Mouse (Mus musculus): ENCODE results near the gene Ikzf4. TPM values are rescaled to one million over a fixed set of nuclear protein-coding genes. Genes with fewer than 3 reads are reported as not detected.
A peak's percentile ranks its signal among the peaks of the same experiment; 100 is the strongest.

The Ikzf4 gene
- polyA plus RNA-seq (2015; fragmentation: Nextera tagmentation; extraction: Ambion mirVana), result 11.3 TPM in 2 replicates

DNA sequence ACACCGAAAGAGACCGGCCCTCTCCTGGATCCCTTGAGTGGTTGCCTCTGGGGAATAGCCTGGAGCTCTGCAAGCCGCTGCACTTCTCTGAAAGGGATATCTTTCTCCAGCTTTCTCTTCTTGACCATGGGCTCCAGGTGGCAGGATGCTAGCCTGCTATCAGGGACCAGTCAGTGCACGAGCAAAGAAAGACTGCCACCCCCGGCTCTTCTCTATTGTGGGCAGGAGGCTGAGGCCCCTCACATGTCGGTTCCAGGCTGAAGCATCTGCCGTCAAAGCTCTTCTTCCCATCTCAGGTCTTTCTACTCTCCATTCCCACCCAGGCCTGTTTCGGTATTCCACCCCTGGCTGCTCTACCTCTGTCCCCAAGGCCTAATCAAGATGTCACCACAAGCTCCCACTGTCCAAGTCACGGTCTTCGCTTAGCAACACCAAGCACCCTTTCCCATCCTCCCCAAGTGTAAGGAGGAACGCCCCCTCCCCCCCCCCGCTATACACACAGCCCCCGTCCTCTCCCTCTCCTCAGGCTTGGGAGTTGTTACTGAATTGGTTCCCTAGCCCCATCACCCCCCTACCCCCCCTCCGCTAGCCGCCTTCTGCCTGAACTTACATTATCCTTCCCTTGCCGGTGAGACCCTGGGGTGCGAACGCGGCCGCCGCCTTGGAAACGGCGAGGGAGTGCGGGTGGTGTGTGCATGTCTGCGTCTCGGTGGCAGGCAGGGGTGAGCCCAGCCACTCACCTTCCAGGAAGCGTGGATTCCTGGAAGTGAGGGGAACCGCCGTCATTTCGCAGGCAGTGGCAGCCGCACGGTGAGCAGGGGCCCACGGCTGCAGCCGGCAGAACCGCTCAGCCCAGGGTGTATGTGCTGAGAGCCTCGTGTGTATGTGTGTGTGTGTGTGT lies at the start of gene Ikzf4:
Gene Ikzf4, minus strand, starts transcription at position 881 of the 901 bp plus-strand sequence.
- Histone ChIP-seq H3K9me3 (no peaks in the 10 kb centered on the region), H3K27me3 (no peaks in the 10 kb centered on the region), H3K4me1 (peaks cover 39% of the 10 kb centered on the region), H3K4me3 (peak within 1 kb of the TSS; percentile 66), H3K36me3 (peaks cover 12% of the 10 kb centered on the region), H3K4me2 (replicated peaks) (peak within 1 kb of the TSS; percentile 79), H3K9ac (replicated peaks) (peak within 1 kb of the TSS; percentile 84), H3K27ac (replicated peaks) (peak within 1 kb of the TSS; percentile 94)
- 1% methylated on average over 36 of the region's 36 CpGs for WGBS
- ATAC-seq (replicated peaks), result peak; percentile 80

DNA sequence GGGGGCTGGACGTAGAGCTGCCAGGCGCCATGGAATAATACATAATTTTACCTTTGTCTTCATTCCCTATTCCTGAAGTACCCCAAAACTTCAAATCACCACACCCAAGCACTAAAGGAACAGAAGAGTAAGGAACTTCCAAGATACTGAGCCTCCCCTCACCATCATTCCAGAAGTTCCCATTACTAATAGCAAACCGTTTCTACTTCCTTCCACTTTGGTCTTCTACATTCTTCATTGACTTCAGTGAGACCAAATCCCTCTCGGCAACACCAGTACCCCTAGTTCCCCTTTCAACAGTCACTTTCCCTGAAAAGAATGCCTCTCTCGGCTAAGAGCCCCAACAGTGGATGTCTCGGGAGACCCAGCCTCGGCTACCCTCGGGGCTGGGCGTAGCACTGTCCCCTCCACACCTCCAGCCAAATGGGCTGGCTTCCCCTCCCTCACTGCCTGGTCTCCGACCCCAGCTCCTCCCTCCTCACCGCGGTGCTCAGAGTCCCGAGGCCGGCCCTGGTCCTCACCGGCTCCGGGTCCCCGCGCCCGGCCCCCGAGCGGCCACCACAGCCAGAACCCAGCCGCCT lies 49.7 kb upstream of the Ikzf4 start:
- Histone ChIP-seq H3K27me3 (no peaks in the 10 kb centered on the region), H3K9ac (replicated peaks) (peak overlapping the region; percentile 97), H3K27ac (replicated peaks) (peak overlapping the region; percentile 99), H3K36me3 (no peaks in the 10 kb centered on the region), H3K9me3 (no peaks in the 10 kb centered on the region), H3K4me2 (replicated peaks) (peak overlapping the region; percentile 60), H3K4me3 (peak overlapping the region; percentile 96), H3K4me1 (peaks cover 16% of the 10 kb centered on the region)
- no peak for ATAC-seq (replicated peaks)
- WGBS, result under 1% methylated on average over 22 of the region's 22 CpGs

DNA sequence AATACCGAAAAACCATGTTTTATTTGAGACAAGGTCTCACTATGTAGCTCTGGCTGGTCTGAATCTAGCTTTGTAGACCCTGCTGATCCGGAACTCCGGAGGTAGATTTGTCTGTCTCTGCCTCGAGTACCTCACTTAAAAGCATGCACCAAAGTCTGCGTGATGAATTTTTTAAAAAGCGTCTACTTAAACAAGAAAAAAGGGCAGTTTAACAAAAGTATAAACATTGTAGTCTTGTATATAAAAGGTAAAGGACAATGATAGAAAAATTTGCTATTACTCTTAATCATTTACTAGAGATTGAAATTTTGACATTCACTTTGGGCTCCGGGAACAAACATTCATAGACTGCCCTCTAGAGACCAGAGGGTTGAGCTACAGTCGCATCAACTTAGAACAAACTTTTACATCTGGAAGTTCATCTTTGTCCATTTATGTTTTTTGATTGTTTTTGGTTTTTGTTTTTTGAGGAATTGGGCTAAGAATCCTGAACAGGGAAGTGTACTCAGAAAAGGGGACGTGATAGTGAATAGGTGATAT lies 28.7 kb upstream of the Ikzf4 start:
- Histone ChIP-seq H3K27me3 (no peaks in the 10 kb centered on the region), H3K4me1 (peaks cover 16% of the 10 kb centered on the region), H3K27ac (replicated peaks) (peak overlapping the region; percentile 75), H3K4me2 (replicated peaks) (peak overlapping the region; percentile 92), H3K9ac (replicated peaks) (peak overlapping the region; percentile 51), H3K36me3 (peaks cover 13% of the 10 kb centered on the region), H3K4me3 (peak overlapping the region; percentile 70), H3K9me3 (no peaks in the 10 kb centered on the region)
- no peak for ATAC-seq (replicated peaks)
- 2% methylated on average over 9 of the region's 9 CpGs for WGBS

DNA sequence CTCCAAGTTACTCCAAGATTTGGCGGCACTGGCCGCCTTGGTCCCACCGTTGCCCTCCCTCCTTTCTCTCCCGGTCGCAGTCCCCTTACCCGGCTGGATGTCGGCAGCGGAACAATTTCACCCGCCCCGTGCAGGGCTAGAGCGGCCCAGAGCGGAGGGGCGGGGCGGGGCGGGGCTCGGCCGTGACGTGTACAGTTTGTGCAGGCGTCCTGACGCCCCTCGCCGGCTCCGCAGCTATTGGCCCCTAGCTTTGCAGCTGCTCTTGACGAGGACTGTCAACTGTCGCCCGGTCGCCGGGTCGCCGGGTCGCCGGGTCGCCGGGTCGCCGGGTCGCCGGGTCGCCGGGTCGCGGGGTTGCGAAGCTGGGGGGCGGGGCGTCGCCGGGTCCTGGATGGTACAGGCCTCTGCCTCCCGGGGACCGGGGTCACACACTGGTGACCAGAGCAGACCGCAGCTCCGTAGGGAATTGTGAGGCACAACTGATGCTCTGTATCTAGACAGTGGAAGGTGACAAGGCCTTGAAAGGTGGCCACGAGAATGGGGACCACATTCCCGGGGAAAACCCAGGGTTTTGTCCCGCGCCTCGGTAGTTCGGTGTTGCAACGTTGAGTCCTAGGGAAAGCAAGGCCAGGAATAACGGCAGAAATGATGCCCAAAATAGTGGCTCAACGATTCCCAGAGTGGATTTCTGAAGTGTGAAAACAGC lies 28.1 kb upstream of the Ikzf4 start, which contains the start of gene Suox:
Gene Suox, minus strand, starts transcription at position 311 of the 706 bp plus-strand sequence.
- H3K27ac ChIP-seq (replicated peaks), result peak within 1 kb of the TSS; percentile 75
- peaks cover 10% of the 10 kb centered on the region for H3K36me3 ChIP-seq
- peak; percentile 95 for ATAC-seq (replicated peaks)
- H3K9me3 ChIP-seq, result no peaks in the 10 kb centered on the region
- peak within 1 kb of the TSS; percentile 92 for H3K4me2 ChIP-seq (replicated peaks)
- peak within 1 kb of the TSS; percentile 51 for H3K9ac ChIP-seq (replicated peaks)
- H3K4me3 ChIP-seq, result peak within 1 kb of the TSS; percentile 70
- under 1% methylated on average over 60 of the region's 60 CpGs for whole genome bisulfite sequencing
- H3K4me1 ChIP-seq, result peaks cover 20% of the 10 kb centered on the region
- H3K27me3 ChIP-seq, result no peaks in the 10 kb centered on the region

DNA sequence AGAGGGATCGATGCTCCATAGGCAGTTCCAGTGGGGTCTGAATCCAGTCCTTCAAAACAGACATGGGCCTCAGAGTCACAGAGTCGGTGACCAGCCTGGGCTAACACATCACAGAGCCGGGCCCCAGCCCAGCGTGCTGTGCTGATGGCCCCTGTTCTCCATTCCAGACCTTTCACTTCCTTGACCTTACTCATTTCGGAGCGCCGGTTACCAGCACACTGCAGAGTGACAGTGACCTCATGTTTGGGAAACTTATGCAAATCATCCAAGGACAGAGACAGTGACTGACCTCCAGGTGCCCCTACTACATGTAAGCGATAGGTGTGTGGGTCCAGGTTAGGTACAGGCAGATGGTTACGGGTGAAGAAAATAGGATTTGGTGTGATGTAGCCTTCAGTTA lies 25.4 kb upstream of the Ikzf4 start:
- H3K9me3 ChIP-seq, result no peaks in the 10 kb centered on the region
- H3K4me1 ChIP-seq, result peaks cover 30% of the 10 kb centered on the region
- H3K36me3 ChIP-seq, result peaks cover 6% of the 10 kb centered on the region
- WGBS, result 94% methylated on average over 9 of the region's 9 CpGs
- H3K4me2 ChIP-seq (replicated peaks), result no peak overlapping the region
- no peaks in the 10 kb centered on the region for H3K27me3 ChIP-seq
- no peak overlapping the region for H3K4me3 ChIP-seq
- no peak overlapping the region for H3K27ac ChIP-seq (replicated peaks)
- no peak for ATAC-seq (replicated peaks)
- no peak overlapping the region for H3K9ac ChIP-seq (replicated peaks)

DNA sequence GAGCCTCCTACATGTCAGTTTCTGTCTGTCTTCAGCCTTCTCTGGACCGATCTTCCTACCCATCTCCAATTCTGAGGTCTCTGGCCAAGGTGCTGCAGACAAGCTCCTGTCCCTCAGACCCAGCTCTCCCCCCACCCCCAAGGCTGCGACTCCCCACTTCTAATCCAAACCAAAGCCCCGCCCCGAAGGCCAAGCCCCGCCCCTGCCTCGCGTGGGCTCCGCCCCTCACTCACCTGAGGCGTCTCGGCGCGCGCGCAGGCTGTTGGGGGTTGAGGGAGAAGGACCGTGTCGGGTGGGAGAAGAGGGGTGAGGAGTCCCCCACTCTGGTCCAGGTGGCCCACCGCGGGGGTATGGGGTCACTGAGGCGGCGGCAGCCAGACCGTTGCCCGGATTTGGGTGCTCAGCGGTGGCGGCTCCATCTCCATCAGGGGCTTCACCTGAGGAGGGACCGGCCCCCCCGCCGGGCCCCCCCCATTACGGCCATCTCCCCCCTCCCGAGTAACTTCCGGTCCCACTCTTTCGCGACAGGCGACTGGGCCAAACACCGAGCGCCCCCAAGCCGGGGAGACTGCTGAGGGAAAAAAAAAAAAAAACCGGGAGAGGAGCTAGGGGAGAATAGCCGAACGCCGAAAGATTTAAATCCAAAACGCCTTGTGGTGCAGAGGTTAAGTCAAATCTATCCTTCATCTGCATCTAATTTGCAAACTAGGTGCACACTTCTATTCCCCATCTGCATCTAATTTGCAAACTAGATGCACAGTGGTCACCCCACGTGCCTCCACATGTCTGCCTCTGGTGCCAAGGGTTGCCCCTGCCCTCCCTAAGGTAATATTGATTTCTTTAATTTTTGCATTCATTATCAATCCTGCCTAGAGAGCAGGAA lies 23.2 kb upstream of the Ikzf4 start:
- peaks cover 5% of the 10 kb centered on the region; the same call in 1 of the 2 replicates for H3K36me3 ChIP-seq
- H3K27ac ChIP-seq (replicated peaks), result peak overlapping the region; percentile 75
- H3K27me3 ChIP-seq, result no peaks in the 10 kb centered on the region
- ATAC-seq (replicated peaks), result peak; percentile 67
- peak overlapping the region; percentile 70 for H3K9ac ChIP-seq (replicated peaks)
- WGBS, result under 1% methylated on average over 42 of the region's 42 CpGs
- peaks cover 26% of the 10 kb centered on the region for H3K4me1 ChIP-seq
- peak overlapping the region; percentile 81 for H3K4me3 ChIP-seq
- no peaks in the 10 kb centered on the region for H3K9me3 ChIP-seq
- H3K4me2 ChIP-seq (replicated peaks), result peak overlapping the region; percentile 70

DNA sequence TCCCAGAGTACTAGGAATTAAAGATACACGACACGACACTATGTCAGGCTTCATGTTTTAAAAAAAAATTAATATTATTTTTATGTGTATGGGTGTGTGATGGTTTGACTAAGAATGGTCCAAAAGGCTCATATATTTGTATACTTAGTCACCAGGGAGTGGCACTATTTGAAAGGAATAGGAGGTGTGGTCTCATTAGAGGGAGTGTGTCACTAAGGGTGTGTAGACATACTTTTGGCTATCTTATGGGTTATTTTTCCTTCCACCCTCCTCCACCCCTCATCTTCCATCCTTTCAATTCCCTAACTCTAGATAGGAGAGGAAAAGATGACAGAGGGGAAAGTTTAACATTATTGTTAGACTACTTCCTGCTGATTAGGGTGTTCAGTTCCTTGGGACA lies 20.0 kb upstream of the Ikzf4 start:
- Histone ChIP-seq H3K4me2 (replicated peaks) (no peak overlapping the region), H3K9me3 (no peaks in the 10 kb centered on the region), H3K4me3 (no peak overlapping the region), H3K36me3 (no peaks in the 10 kb centered on the region), H3K27ac (replicated peaks) (no peak overlapping the region), H3K27me3 (no peaks in the 10 kb centered on the region), H3K9ac (replicated peaks) (no peak overlapping the region), H3K4me1 (peaks cover 15% of the 10 kb centered on the region)
- 99% methylated on average over 2 of the region's 2 CpGs for WGBS
- no peak for ATAC-seq (replicated peaks)

DNA sequence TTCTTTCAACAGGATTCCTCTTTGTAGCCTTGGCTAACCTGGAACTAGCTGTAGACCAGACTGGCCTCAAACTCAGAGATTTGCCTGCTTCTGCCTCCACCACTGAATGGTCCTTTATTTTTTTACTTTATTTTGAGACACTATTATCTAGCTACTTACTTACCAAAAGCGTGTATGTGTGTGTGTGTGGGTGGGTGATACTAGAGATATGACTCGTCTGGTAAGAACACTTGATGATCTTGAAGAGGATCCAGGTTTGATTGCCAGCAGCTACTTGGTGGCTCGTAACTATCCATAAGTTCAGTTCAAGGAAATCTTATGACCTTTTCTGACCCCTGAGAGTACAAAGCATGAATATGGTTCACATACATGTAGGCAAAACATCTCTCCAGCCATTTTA lies 19.5 kb upstream of the Ikzf4 start:
- Histone ChIP-seq H3K36me3 (no peaks in the 10 kb centered on the region), H3K9ac (replicated peaks) (no peak overlapping the region), H3K4me1 (peaks cover 15% of the 10 kb centered on the region), H3K9me3 (no peaks in the 10 kb centered on the region), H3K4me2 (replicated peaks) (no peak overlapping the region), H3K4me3 (no peak overlapping the region), H3K27ac (replicated peaks) (no peak overlapping the region), H3K27me3 (no peaks in the 10 kb centered on the region)
- ATAC-seq (replicated peaks), result no peak
- WGBS, result 84% methylated on average over 3 of the region's 3 CpGs

DNA sequence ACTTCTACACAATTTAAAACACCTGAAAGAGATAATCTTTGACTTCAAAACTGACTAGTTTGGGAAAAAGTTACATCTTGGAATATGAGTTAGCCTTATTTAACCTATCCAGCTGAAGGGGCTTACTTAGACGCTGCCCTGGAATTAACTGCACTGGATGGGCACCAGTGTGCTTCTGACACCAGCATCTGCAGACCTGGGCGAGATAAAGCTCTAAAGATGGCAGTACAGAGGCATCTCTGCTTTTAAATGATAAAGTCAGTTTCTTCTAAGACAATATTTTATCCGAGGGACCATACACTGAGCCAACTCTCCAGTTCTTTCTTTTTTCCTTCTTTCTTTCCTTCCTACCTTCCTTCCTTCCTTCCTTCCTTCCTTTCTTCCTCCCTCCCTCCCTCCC lies 19.0 kb upstream of the Ikzf4 start:
- H3K4me3 ChIP-seq, result no peak overlapping the region
- no peak overlapping the region for H3K4me2 ChIP-seq (replicated peaks)
- no peak for ATAC-seq (replicated peaks)
- no peak overlapping the region for H3K27ac ChIP-seq (replicated peaks)
- H3K9me3 ChIP-seq, result no peaks in the 10 kb centered on the region
- H3K4me1 ChIP-seq, result peaks cover 15% of the 10 kb centered on the region
- H3K27me3 ChIP-seq, result no peaks in the 10 kb centered on the region
- no peaks in the 10 kb centered on the region for H3K36me3 ChIP-seq
- 77% methylated on average over 3 of the region's 3 CpGs for WGBS
- no peak overlapping the region for H3K9ac ChIP-seq (replicated peaks)

DNA sequence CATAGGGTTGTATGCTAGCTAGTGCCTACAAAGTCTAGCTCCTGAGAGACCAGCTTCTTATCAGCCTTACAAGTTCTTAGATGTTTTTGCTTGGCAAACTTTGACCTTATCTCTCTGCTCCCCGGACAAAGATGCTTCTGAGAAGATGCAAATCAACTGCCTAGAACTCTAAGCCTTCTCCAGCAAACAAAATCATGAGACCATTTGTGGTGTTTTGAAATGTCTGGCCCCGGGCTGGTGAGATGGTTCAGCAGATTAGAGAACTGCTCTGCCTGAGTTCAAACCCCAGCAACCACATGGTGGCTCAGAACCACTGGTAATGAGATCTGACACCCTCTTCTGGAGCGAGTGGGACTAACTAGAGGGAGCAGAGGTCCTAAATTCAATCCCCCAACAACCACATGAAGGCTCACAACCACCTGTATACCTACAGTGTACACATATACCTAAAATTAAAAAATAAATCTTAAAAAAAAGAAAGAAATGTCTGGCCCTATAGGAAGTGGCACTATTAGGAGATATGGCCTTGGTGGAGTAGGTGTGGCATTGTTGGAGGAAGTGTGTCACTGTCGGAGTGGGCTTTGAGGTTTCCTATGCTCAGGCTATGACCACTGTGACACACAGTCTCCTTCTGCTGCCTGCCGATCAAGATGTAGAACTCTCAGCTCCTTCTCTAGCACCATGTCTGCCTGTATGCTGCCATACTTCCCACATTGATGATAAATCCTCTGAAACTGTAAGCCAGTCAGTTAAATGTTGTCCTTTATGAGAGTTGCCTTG lies 17.8 kb upstream of the Ikzf4 start:
- Histone ChIP-seq H3K27ac (replicated peaks) (no peak overlapping the region), H3K27me3 (no peaks in the 10 kb centered on the region), H3K4me3 (no peak overlapping the region), H3K4me1 (peaks cover 9% of the 10 kb centered on the region), H3K9me3 (no peaks in the 10 kb centered on the region), H3K4me2 (replicated peaks) (no peak overlapping the region), H3K9ac (replicated peaks) (no peak overlapping the region), H3K36me3 (no peaks in the 10 kb centered on the region)
- no peak for ATAC-seq (replicated peaks)
- 77% methylated on average over 5 of the region's 5 CpGs for WGBS

Measured in forebrain, embryonic 15.5 days (tissue).